Mouse (Mus musculus): ENCODE data around the gene Sema4d.

DNA sequence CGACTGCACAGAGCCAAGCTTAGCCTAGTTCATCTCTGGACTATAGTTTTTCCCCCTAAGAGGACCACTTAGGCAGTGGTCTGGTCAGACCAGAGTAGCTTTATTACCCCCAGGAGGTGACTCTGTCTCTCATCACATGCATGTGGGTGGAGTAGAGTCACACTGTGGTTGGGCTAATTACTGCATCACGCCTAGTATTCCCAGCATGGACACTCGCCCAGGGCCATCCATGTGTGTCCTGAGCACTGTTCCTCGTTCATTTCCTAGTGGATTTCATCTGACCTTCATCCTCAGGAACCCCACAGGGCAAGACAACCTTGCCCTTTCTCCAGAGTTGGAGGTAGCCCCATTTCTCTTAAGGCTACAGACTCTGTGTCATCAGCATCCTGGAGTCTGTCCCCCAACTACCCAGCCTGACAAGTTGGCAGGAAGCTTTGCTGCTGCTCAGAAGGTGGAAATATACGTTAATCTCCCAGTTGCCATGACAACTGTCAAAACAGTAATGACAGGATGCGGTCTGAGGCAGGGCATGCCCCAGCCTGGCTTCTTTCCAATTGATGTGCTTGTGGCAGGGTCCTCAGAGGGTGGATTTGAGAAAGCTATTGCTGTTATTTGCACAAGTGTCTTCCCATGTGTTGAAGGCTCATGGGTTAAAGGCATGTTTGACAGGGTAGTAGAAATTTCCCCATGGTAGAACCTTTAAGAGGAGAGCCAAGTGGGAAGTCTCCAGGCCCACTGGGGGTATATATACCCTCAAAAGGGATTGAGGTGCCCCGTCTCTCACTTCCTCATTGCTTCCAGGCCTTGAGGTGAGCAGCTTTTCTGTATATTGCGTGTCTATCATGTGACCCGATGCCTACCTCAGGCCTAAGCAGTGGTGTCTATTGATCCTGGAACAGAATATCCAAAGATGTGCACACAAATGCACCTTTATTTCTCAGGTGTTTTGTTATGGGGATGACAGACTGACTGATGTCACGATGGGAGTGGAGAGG, 20.4 kb upstream of the Sema4d start:
- no peak for TF ChIP-seq CTCF (IDR thresholded peaks at IDR 0.05 in 2 of 3, conservative IDR thresholded peaks at IDR 0.05 in 1 of 3; ENCODE audit: control insufficient read depth in 1 of 3, insufficient read depth in 1 of 3, low read depth in 2 of 3, low read length in 3 of 3, poor library complexity in 1 of 3, severe bottlenecking in 1 of 3)
- no peak for TF ChIP-seq GABPA (IDR thresholded peaks at IDR 0.05; ENCODE audit: low read depth, low read length)
- no peak for TF ChIP-seq RAD21 (IDR thresholded peaks at IDR 0.05; ENCODE audit: low read depth, low read length)
- TF ChIP-seq EP300 (IDR thresholded peaks at IDR 0.05; ENCODE audit: low read depth in 1 of 2, low read length in 2 of 2), result peak; percentile 31 to 64; a peak in 3 of 4 replicates
- TF ChIP-seq USF1 (IDR thresholded peaks at IDR 0.05; ENCODE audit: low read depth, low read length), result peak; percentile 60; the same call in 1 of the 2 replicates
- TF ChIP-seq SIN3A (IDR thresholded peaks at IDR 0.05; ENCODE audit: low read length), result peak; percentile 96
